Mouse (Mus musculus): ENCODE data around the gene Naaladl2. TPM values are rescaled to one million over a fixed set of nuclear protein-coding genes. Genes with fewer than 3 reads are reported as not detected.
"Not testable (repeated sequence)": the region's sequence is repeated elsewhere in the genome, so short reads cannot be mapped to it uniquely, and the experiment has no call there.

Naaladl2 gene
- total RNA-seq, 1 experiment, result under 0.01 TPM

DNA sequence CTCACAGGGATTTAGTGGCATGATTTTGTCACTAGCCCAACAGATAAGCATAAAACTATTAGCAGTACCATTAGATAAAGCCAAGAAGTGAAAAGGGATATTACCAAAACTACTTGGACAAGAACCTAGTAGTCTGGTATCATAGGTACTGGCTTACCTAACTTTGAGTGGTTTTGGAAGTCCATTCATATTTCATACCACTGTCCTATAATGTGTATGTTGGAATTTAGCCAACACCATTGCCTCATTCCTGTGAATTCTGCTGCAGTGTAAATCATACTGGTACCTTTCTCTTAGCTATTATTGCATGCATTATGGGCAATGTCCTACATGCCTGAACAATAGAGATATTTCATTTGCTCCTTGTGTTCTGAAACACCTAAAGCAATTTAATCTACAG is 977.5 kb downstream of the Naaladl2 start:
- Histone ChIP-seq H3K9me3 (ENCODE audit: control insufficient read depth, insufficient read depth, low read depth, low read length) (no peaks in the 10 kb centered on the region), H3K9ac (ENCODE audit: insufficient read depth, low read depth, low read length, poor library complexity, severe bottlenecking) (no peak overlapping the region), H3K27ac (ENCODE audit: insufficient read depth, low read depth, low read length, poor library complexity, severe bottlenecking) (no peak overlapping the region), H3K4me3 (ENCODE audit: insufficient read depth in 1 of 2, low read depth in 1 of 2, low read length in 2 of 2, poor library complexity in 1 of 2, severe bottlenecking in 1 of 2) (no peak overlapping the region), H3K36me3 (ENCODE audit: control insufficient read depth, insufficient read depth, low read length, poor library complexity, severe bottlenecking) (no peaks in the 10 kb centered on the region), H3K4me1 (ENCODE audit: control insufficient read depth in 2 of 2, insufficient read depth in 2 of 2, low read length in 2 of 2, poor library complexity in 1 of 2) (no peaks in the 10 kb centered on the region)
- DNase-seq (ENCODE audit: low read depth, low spot score), result no peak
- in situ Hi-C loops (cut with MboI; ENCODE audit: low sequenced_read_pairs in 2 of 2, unreplicated experiment in 2 of 2), result no loop called here
- no peak for TF ChIP-seq CHD2 (IDR thresholded peaks at IDR 0.05; ENCODE audit: low read depth, low read length)
- no peak for TF ChIP-seq ZC3H11A (IDR thresholded peaks at IDR 0.05; ENCODE audit: borderline replicate concordance, low read depth, low read length)
- TF ChIP-seq MAFK (IDR thresholded peaks at IDR 0.05; ENCODE audit: insufficient read depth, low read depth, low read length), result no peak
- TF ChIP-seq ZNF384 (IDR thresholded peaks at IDR 0.05; ENCODE audit: low read depth, low read length), result no peak
- TF ChIP-seq HCFC1 (IDR thresholded peaks at IDR 0.05; ENCODE audit: borderline replicate concordance, insufficient read depth, low read length), result no peak

DNA sequence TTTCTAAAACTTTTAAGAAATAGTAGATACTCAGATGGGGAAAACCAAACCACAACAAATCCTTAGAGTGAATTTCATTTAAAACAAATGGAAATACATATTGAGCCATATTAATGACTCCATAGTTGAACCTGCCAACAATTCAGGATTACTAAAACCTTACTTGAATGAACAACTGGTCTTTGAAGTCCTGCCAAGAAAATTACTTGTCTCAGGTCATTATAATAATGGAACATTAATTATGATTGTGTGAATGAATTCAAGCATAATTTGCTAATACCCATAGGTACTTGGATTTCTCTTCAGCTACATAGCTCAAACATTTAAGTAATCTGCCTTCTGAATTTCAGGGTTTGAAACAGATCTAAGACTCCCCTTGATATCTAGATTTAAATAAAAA is 980.1 kb downstream of the Naaladl2 start:
- TF ChIP-seq ZC3H11A (IDR thresholded peaks at IDR 0.05; ENCODE audit: borderline replicate concordance, low read depth, low read length) (no peak), CHD2 (IDR thresholded peaks at IDR 0.05; ENCODE audit: low read depth, low read length) (no peak), ZNF384 (IDR thresholded peaks at IDR 0.05; ENCODE audit: low read depth, low read length) (no peak), MAFK (IDR thresholded peaks at IDR 0.05; ENCODE audit: insufficient read depth, low read depth, low read length) (no peak), HCFC1 (IDR thresholded peaks at IDR 0.05; ENCODE audit: borderline replicate concordance, insufficient read depth, low read length) (no peak)
- no peak overlapping the region for H3K4me3 ChIP-seq (ENCODE audit: insufficient read depth in 1 of 2, low read depth in 1 of 2, low read length in 2 of 2, poor library complexity in 1 of 2, severe bottlenecking in 1 of 2)
- H3K27ac ChIP-seq (ENCODE audit: insufficient read depth, low read depth, low read length, poor library complexity, severe bottlenecking), result no peak overlapping the region
- H3K9me3 ChIP-seq (ENCODE audit: control insufficient read depth, insufficient read depth, low read depth, low read length), result no peaks in the 10 kb centered on the region
- H3K4me1 ChIP-seq (ENCODE audit: control insufficient read depth in 2 of 2, insufficient read depth in 2 of 2, low read length in 2 of 2, poor library complexity in 1 of 2), result no peaks in the 10 kb centered on the region
- DNase-seq (ENCODE audit: low read depth, low spot score), result no peak
- H3K36me3 ChIP-seq (ENCODE audit: control insufficient read depth, insufficient read depth, low read length, poor library complexity, severe bottlenecking), result no peaks in the 10 kb centered on the region
- in situ Hi-C loops (cut with MboI; ENCODE audit: low sequenced_read_pairs in 2 of 2, unreplicated experiment in 2 of 2), result no loop called here
- H3K9ac ChIP-seq (ENCODE audit: insufficient read depth, low read depth, low read length, poor library complexity, severe bottlenecking), result no peak overlapping the region

DNA sequence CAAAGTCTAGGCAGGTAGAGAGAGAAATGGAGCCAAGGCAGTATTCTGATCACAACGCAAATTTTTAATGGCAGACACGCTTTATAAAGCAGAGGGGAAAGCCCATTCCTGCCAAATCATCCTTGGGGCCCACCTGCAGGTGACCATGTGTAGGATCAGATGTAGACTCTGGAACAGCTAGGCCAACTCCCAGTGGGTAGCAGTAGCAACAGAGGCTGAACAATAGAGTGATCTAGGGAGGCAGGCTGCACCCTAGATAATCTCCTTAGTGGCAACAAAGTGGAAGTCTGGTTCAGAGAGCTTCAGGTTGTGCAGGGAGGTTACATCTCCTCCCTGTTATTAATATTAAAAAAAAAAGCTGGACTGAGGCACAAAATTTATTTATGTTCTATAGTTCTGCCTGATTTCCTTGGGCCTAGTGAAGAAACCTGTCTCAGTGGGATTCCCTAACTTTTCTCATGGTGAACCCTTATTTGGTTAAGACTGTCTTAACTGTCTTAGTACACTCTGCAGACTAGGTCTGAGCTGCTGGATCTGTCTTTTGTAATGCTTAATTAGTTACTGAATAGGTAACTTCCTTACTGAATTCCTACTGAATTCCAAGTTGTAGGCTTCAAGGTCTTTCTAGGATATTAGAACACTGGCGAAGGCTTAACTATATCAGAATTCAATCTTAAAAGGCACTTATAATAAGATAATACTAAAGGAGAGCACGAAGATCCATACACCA is 992.8 kb downstream of the Naaladl2 start:
- DNase-seq (ENCODE audit: low read depth, low spot score), result peak; percentile 27
- H3K9me3 ChIP-seq (ENCODE audit: control insufficient read depth, insufficient read depth, low read depth, low read length); H3K4me1 ChIP-seq (ENCODE audit: control insufficient read depth in 2 of 2, insufficient read depth in 2 of 2, low read length in 2 of 2, poor library complexity in 1 of 2); H3K36me3 ChIP-seq (ENCODE audit: control insufficient read depth, insufficient read depth, low read length, poor library complexity, severe bottlenecking); in situ Hi-C loops (cut with MboI; ENCODE audit: low sequenced_read_pairs in 2 of 2, unreplicated experiment in 2 of 2); H3K9ac ChIP-seq (ENCODE audit: insufficient read depth, low read depth, low read length, poor library complexity, severe bottlenecking); H3K4me3 ChIP-seq (ENCODE audit: insufficient read depth in 1 of 2, low read depth in 1 of 2, low read length in 2 of 2, poor library complexity in 1 of 2, severe bottlenecking in 1 of 2): not testable (repeated sequence)
- H3K27ac ChIP-seq (ENCODE audit: insufficient read depth, low read depth, low read length, poor library complexity, severe bottlenecking), result peak overlapping the region; percentile 47; the same call in 1 of the 2 replicates
- TF ChIP-seq CHD2 (IDR thresholded peaks at IDR 0.05; ENCODE audit: low read depth, low read length), result 0 out of 2 replicates have a peak, but pooled peaks have one; percentile 44

DNA sequence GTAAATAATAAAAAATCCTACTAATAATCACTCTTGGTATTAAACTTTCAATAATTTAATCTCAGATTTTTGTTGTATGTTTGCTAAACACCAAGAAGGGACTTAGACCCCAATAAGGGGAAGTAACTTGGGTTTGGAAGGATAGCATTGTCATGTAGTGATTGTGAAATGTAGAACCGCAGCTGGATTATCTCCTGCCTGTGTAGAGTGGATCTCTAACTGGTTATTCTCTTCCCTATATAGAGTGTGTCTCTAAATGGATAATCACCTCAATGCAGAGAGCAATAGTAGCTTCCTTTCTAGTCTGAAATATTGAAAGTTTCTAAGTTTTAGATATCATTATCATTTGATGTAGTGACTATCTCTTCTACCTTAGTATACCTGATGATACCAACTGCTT is 1001.3 kb downstream of the Naaladl2 start:
- Histone ChIP-seq H3K9ac (ENCODE audit: insufficient read depth, low read depth, low read length, poor library complexity, severe bottlenecking) (no peak overlapping the region), H3K27ac (ENCODE audit: insufficient read depth, low read depth, low read length, poor library complexity, severe bottlenecking) (no peak overlapping the region), H3K4me3 (ENCODE audit: insufficient read depth in 1 of 2, low read depth in 1 of 2, low read length in 2 of 2, poor library complexity in 1 of 2, severe bottlenecking in 1 of 2) (no peak overlapping the region), H3K4me1 (ENCODE audit: control insufficient read depth in 2 of 2, insufficient read depth in 2 of 2, low read length in 2 of 2, poor library complexity in 1 of 2) (no peaks in the 10 kb centered on the region), H3K9me3 (ENCODE audit: control insufficient read depth, insufficient read depth, low read depth, low read length) (no peaks in the 10 kb centered on the region), H3K36me3 (ENCODE audit: control insufficient read depth, insufficient read depth, low read length, poor library complexity, severe bottlenecking) (no peaks in the 10 kb centered on the region)
- in situ Hi-C loops (cut with MboI; ENCODE audit: low sequenced_read_pairs in 2 of 2, unreplicated experiment in 2 of 2), result no loop called here
- TF ChIP-seq ZNF384 (IDR thresholded peaks at IDR 0.05; ENCODE audit: low read depth, low read length) (no peak), HCFC1 (IDR thresholded peaks at IDR 0.05; ENCODE audit: borderline replicate concordance, insufficient read depth, low read length) (no peak), MAFK (IDR thresholded peaks at IDR 0.05; ENCODE audit: insufficient read depth, low read depth, low read length) (no peak), CHD2 (IDR thresholded peaks at IDR 0.05; ENCODE audit: low read depth, low read length) (no peak), ZC3H11A (IDR thresholded peaks at IDR 0.05; ENCODE audit: borderline replicate concordance, low read depth, low read length) (no peak)
- no peak for DNase-seq (ENCODE audit: low read depth, low spot score)

DNA sequence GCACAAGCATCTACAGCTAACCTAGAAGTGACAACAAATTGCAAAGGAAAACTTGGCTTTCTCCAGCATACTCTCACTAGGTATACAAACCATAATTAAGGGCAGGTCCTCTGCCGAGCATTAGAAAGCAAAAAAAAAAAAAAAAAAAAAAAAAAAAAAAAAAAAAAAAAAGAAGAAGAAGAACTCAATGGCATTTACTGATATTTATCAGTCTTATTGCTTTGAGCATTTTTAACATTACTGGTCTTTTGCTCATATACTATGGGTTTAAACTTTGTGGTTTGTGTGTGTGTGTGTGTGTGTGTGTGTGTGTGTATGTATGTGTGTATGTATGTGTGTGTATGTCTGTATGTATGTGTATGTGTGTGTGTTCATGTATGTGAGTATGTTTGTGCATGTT is 1006.1 kb downstream of the Naaladl2 start:
- Histone ChIP-seq H3K36me3 (ENCODE audit: control insufficient read depth, insufficient read depth, low read length, poor library complexity, severe bottlenecking) (no peaks in the 10 kb centered on the region), H3K4me3 (ENCODE audit: insufficient read depth in 1 of 2, low read depth in 1 of 2, low read length in 2 of 2, poor library complexity in 1 of 2, severe bottlenecking in 1 of 2) (no peak overlapping the region), H3K9me3 (ENCODE audit: control insufficient read depth, insufficient read depth, low read depth, low read length) (no peaks in the 10 kb centered on the region), H3K9ac (ENCODE audit: insufficient read depth, low read depth, low read length, poor library complexity, severe bottlenecking) (no peak overlapping the region), H3K27ac (ENCODE audit: insufficient read depth, low read depth, low read length, poor library complexity, severe bottlenecking) (no peak overlapping the region), H3K4me1 (ENCODE audit: control insufficient read depth in 2 of 2, insufficient read depth in 2 of 2, low read length in 2 of 2, poor library complexity in 1 of 2) (no peaks in the 10 kb centered on the region)
- DNase-seq (ENCODE audit: low read depth, low spot score), result no peak
- peak; percentile 38; the same call in 1 of the 2 replicates for TF ChIP-seq ZNF384 (IDR thresholded peaks at IDR 0.05; ENCODE audit: low read depth, low read length)
- TF ChIP-seq ZC3H11A (IDR thresholded peaks at IDR 0.05; ENCODE audit: borderline replicate concordance, low read depth, low read length), result no peak
- TF ChIP-seq HCFC1 (IDR thresholded peaks at IDR 0.05; ENCODE audit: borderline replicate concordance, insufficient read depth, low read length), result no peak
- in situ Hi-C loops (cut with MboI; ENCODE audit: low sequenced_read_pairs in 2 of 2, unreplicated experiment in 2 of 2), result no loop called here
